In genomic region chr5:35043110-35043451, GRCm38 (mm10) we compare ENCODE assay signal across 8 mouse cellular contexts. TPM values are rescaled to one million over a fixed set of nuclear protein-coding genes. Genes with fewer than 3 reads are reported as not detected.
DNase-seq lines count a peak whose midpoint lies in the region; ATAC-seq and TF ChIP-seq lines count a peak whose summit lies in the region.

No protein-coding gene starts in this region.

- no peak overlapping the region for H3K27ac ChIP-seq in CH12.LX (ENCODE audit: insufficient read depth, low read depth)
- no peak overlapping the region for H3K27ac ChIP-seq in heart, embryonic 12.5 days (ENCODE audit: poor library complexity, severe bottlenecking)
- no peak overlapping the region for H3K27ac ChIP-seq in kidney, embryonic 16.5 days (ENCODE audit: low read length)
- no peak overlapping the region for H3K27ac ChIP-seq in limb, embryonic 14.5 days (replicated peaks; ENCODE audit: low read depth, low read length)
- no peak overlapping the region for H3K27ac ChIP-seq in midbrain, postnatal 0 days (ENCODE audit: low read depth, low read length)

- dilution Hi-C loops in CH12.LX (cut with MboI; ENCODE audit: extremely low pct_ligation_motif_present, extremely low pct_unique_long_range_greater_than_20kb, low sequenced_read_pairs), result no loop called here

- peaks cover 0 to 10% of the 10 kb centered on the region in 2 experiments; a peak in 2 of 4 replicates for H3K4me1 ChIP-seq in CH12.LX (ENCODE audit: control insufficient read depth in 1 of 2, insufficient read depth in 2 of 2)
- H3K4me1 ChIP-seq in heart, embryonic 12.5 days (replicated peaks), result 0 out of 2 replicates have a peak, but pooled peaks cover 6% of the 10 kb centered on the region
- H3K4me1 ChIP-seq in kidney, embryonic 16.5 days (ENCODE audit: insufficient read depth, low read length), result 0 out of 2 replicates have a peak, but pooled peaks cover 14% of the 10 kb centered on the region
- H3K4me1 ChIP-seq in limb, embryonic 14.5 days (ENCODE audit: control insufficient read depth, insufficient read depth, low read length), result no peaks in the 10 kb centered on the region
- no peaks in the 10 kb centered on the region for H3K4me1 ChIP-seq in midbrain, postnatal 0 days (ENCODE audit: insufficient read depth, low read length)

- TF ChIP-seq EP300 in CH12.LX (IDR thresholded peaks at IDR 0.05; ENCODE audit: low read length), result no peak

- WGBS in heart, embryonic 12.5 days, result 14% methylated on average over 1 of the region's 1 CpGs
- WGBS in kidney, embryonic 16.5 days, result 16% methylated on average over 1 of the region's 1 CpGs
- 10% methylated on average over 1 of the region's 1 CpGs for WGBS in limb, embryonic 14.5 days
- 24% methylated on average over 1 of the region's 1 CpGs for WGBS in midbrain, postnatal 0 days

- peak; percentile 65 for ATAC-seq in erythroblast, adult 5-6 weeks (replicated peaks; ENCODE audit: low FRiP score, poor library complexity, severe bottlenecking)
- 0 out of 2 replicates have a peak, but pooled peaks have one; percentile 44 for ATAC-seq in heart, embryonic 12.5 days (ENCODE audit: insufficient number of reproducible peaks, low FRiP score)
- ATAC-seq in kidney, embryonic 16.5 days (ENCODE audit: low FRiP score, low TSS enrichment), result peak; percentile 73
- ATAC-seq in limb, embryonic 14.5 days (ENCODE audit: low FRiP score, low read depth), result peak; percentile 83; the same call in 1 of the 2 replicates
- ATAC-seq in midbrain, postnatal 0 days (ENCODE audit: low FRiP score), result peak; percentile 79; the same call in 1 of the 2 replicates

- peak; percentile 83 for DNase-seq in CH12.LX (ENCODE audit: extremely low read depth)
- DNase-seq in brain, embryonic 14.5 days (ENCODE audit: low read depth), result peak; percentile 89
- DNase-seq in limb, embryonic 14.5 days (ENCODE audit: low spot score), result peak; percentile 92
- DNase-seq in midbrain, postnatal 0 days (ENCODE audit: low spot score), result peak; percentile 93
- peak; percentile 77 to 86 for DNase-seq in spleen, postnatal 4 days (ENCODE audit: low spot score in 2 of 2)

- no peak overlapping the region for H3K9ac ChIP-seq in CH12.LX (ENCODE audit: insufficient read depth, low read depth)
- H3K9ac ChIP-seq in heart, embryonic 12.5 days, result no peak overlapping the region
- no peak overlapping the region for H3K9ac ChIP-seq in kidney, embryonic 16.5 days (replicated peaks; ENCODE audit: low read length)
- no peak overlapping the region for H3K9ac ChIP-seq in limb, embryonic 14.5 days (ENCODE audit: low read depth, low read length, severe bottlenecking)
- no peak overlapping the region for H3K9ac ChIP-seq in midbrain, postnatal 0 days (replicated peaks; ENCODE audit: low read length, poor library complexity, severe bottlenecking)

- peaks cover 44% of the 10 kb centered on the region for H3K27me3 ChIP-seq in CH12.LX (replicated peaks)
- H3K27me3 ChIP-seq in heart, embryonic 12.5 days (replicated peaks), result peaks cover 9% of the 10 kb centered on the region; the same call in 1 of the 2 replicates
- H3K27me3 ChIP-seq in kidney, embryonic 16.5 days (ENCODE audit: insufficient read depth, low read length), result no peaks in the 10 kb centered on the region
- no peaks in the 10 kb centered on the region for H3K27me3 ChIP-seq in limb, embryonic 14.5 days (ENCODE audit: control insufficient read depth, insufficient read depth, low read length)
- no peaks in the 10 kb centered on the region for H3K27me3 ChIP-seq in midbrain, postnatal 0 days (ENCODE audit: insufficient read depth, low read length)

- peak; percentile 98 for TF ChIP-seq RAD21 in CH12.LX (IDR thresholded peaks at IDR 0.05; ENCODE audit: low read depth, low read length)

- no peak overlapping the region for H3K4me3 ChIP-seq in CH12.LX (replicated peaks in 1 of 3; ENCODE audit: low read depth in 2 of 3, low read length in 2 of 3, poor library complexity in 1 of 3)
- H3K4me3 ChIP-seq in heart, embryonic 12.5 days, result no peak overlapping the region
- no peak overlapping the region for H3K4me3 ChIP-seq in kidney, embryonic 16.5 days (ENCODE audit: low read length)
- H3K4me3 ChIP-seq in limb, embryonic 14.5 days (replicated peaks; ENCODE audit: low read length), result no peak overlapping the region
- H3K4me3 ChIP-seq in midbrain, postnatal 0 days (ENCODE audit: low read depth, low read length), result no peak overlapping the region

- in situ Hi-C loops in CH12.LX (cut with MboI; ENCODE audit: low pct_ligation_motif_present, low pct_unique_long_range_greater_than_20kb, low sequenced_read_pairs), result loop anchor here (25.0 kb wide), 2 partner anchors 381 to 506 kb away; partner anchors contain the start of genes Grk4, Nop14 and Sh3bp2

- no peaks in the 10 kb centered on the region for H3K79me2 ChIP-seq in CH12.LX (replicated peaks; ENCODE audit: control insufficient read depth, extremely low read depth, insufficient read depth, poor library complexity, severe bottlenecking)

- TF ChIP-seq POLR2A in CH12.LX (IDR thresholded peaks at IDR 0.05; ENCODE audit: low read depth, low read length), result no peak
- TF ChIP-seq POLR2A in brain, embryonic 14.5 days (IDR thresholded peaks at IDR 0.05; ENCODE audit: borderline replicate concordance, extremely low read depth, insufficient read depth, insufficient read length, poor library complexity, severe bottlenecking), result no peak
- no peak for TF ChIP-seq POLR2A in limb, embryonic 14.5 days (IDR thresholded peaks at IDR 0.05; ENCODE audit: borderline replicate concordance, extremely low read depth, insufficient read depth, insufficient read length)

- no peaks in the 10 kb centered on the region for H3K9me3 ChIP-seq in CH12.LX (replicated peaks; ENCODE audit: low read length)
- no peaks in the 10 kb centered on the region for H3K9me3 ChIP-seq in heart, embryonic 12.5 days (replicated peaks)
- no peaks in the 10 kb centered on the region for H3K9me3 ChIP-seq in kidney, embryonic 16.5 days (ENCODE audit: low read length)
- no peaks in the 10 kb centered on the region for H3K9me3 ChIP-seq in limb, embryonic 14.5 days (ENCODE audit: control insufficient read depth, low read length)
- no peaks in the 10 kb centered on the region for H3K9me3 ChIP-seq in midbrain, postnatal 0 days (ENCODE audit: low read length)

- no peak overlapping the region for H3K4me2 ChIP-seq in CH12.LX (ENCODE audit: insufficient read depth, low read depth, poor library complexity, severe bottlenecking)
- H3K4me2 ChIP-seq in heart, embryonic 12.5 days, result no peak overlapping the region
- H3K4me2 ChIP-seq in kidney, embryonic 16.5 days (replicated peaks; ENCODE audit: low read depth, low read length), result no peak overlapping the region
- H3K4me2 ChIP-seq in limb, embryonic 14.5 days (replicated peaks; ENCODE audit: low read depth, low read length, severe bottlenecking), result no peak overlapping the region
- H3K4me2 ChIP-seq in midbrain, postnatal 0 days (ENCODE audit: low read depth, low read length, poor library complexity, severe bottlenecking), result no peak overlapping the region

- TF ChIP-seq CTCF in CH12.LX (conservative IDR thresholded peaks at IDR 0.05 in 1 of 2, IDR thresholded peaks at IDR 0.05 in 1 of 2; ENCODE audit: low read depth in 2 of 2, low read length in 2 of 2), result peak; percentile 71 to 98
- peak; percentile 85 for TF ChIP-seq CTCF in brain, embryonic 14.5 days (IDR thresholded peaks at IDR 0.05; ENCODE audit: borderline replicate concordance, extremely low read depth, insufficient read depth, insufficient read length)
- peak; percentile 97 for TF ChIP-seq CTCF in midbrain, postnatal 0 days (IDR thresholded peaks at IDR 0.05)

- H3K36me3 ChIP-seq in CH12.LX (replicated peaks in 1 of 2; ENCODE audit: control insufficient read depth in 1 of 2, insufficient read depth in 1 of 2, low read length in 1 of 2), result no peaks in the 10 kb centered on the region
- no peaks in the 10 kb centered on the region for H3K36me3 ChIP-seq in heart, embryonic 12.5 days
- no peaks in the 10 kb centered on the region for H3K36me3 ChIP-seq in kidney, embryonic 16.5 days (ENCODE audit: insufficient read depth, low read length)
- no peaks in the 10 kb centered on the region for H3K36me3 ChIP-seq in limb, embryonic 14.5 days (ENCODE audit: control insufficient read depth, insufficient read depth, low read length)
- H3K36me3 ChIP-seq in midbrain, postnatal 0 days (ENCODE audit: insufficient read depth, low read length), result no peaks in the 10 kb centered on the region

TF ChIP-seq in CH12.LX, 34 proteins besides CTCF, POLR2A, EP300 and RAD21 (continues in another document):
- peak; percentile 94 for TF ChIP-seq SMC3 (IDR thresholded peaks at IDR 0.05; ENCODE audit: low read depth, low read length)
- no peak for TF ChIP-seq PAX5 (IDR thresholded peaks at IDR 0.05; ENCODE audit: low read length)

RNA-seq across cellular contexts. Expression of gene Hgfac, which starts 1.8 kb away (rescaled TPM):
- total RNA-seq in CH12.LX (2012; rRNA removed) (0.21 TPM in 1 of 2 replicates, not detected in the other), CH12.LX (2014; rRNA removed) (not detected in 2 replicates)
- not detected in 2 replicates for polyA plus RNA-seq in CH12.LX (2012; ENCODE audit: insufficient read length, low read depth)
- 2.8 and 3.5 TPM in 2 replicates for polyA plus RNA-seq in brain, embryonic 14.5 days (2012; rRNA removed)
- not detected in 2 replicates for total RNA-seq in erythroblast, adult 5-6 weeks (2015; ENCODE audit: low replicate concordance)
- total RNA-seq in erythroblast, adult 5-6 weeks (2017; ENCODE audit: low replicate concordance), result not detected in 2 replicates
- 0.42 and 1.5 TPM in 2 replicates for polyA plus RNA-seq in heart, embryonic 12.5 days (2016; fragmentation: Nextera tagmentation; extraction: Ambion mirVana)
- polyA plus RNA-seq in kidney, embryonic 16.5 days (2015; fragmentation: Nextera tagmentation; extraction: Ambion mirVana), result 2.6 and 4.8 TPM in 2 replicates
- 2.8 and 4.0 TPM in 2 replicates for polyA plus RNA-seq in limb, embryonic 14.5 days (2012; rRNA removed)
- 0.28 and 0.43 TPM in 2 replicates for polyA plus RNA-seq in limb, embryonic 14.5 days (2014; fragmentation: Nextera tagmentation; extraction: Ambion mirVana)
- total RNA-seq in midbrain, postnatal 0 days (2014; rRNA removed), result 0.11 and 0.71 TPM in 2 replicates
- polyA plus RNA-seq in midbrain, postnatal 0 days (2015; fragmentation: Nextera tagmentation; extraction: Ambion mirVana), result 0.23 TPM in 1 of 2 replicates, not detected in the other

RNA-seq across cellular contexts. Expression of gene Dok7, which starts 13.5 kb away (rescaled TPM):
- total RNA-seq in CH12.LX (2012; rRNA removed) (0.04 TPM in 1 of 2 replicates, not detected in the other), CH12.LX (2014; rRNA removed) (not detected in 2 replicates)
- polyA plus RNA-seq in CH12.LX (2012; ENCODE audit: insufficient read length, low read depth), result not detected in 2 replicates
- 9.2 and 10.2 TPM in 2 replicates for polyA plus RNA-seq in brain, embryonic 14.5 days (2012; rRNA removed)
- total RNA-seq in erythroblast, adult 5-6 weeks (2015; ENCODE audit: low replicate concordance), result not detected in 2 replicates
- total RNA-seq in erythroblast, adult 5-6 weeks (2017; ENCODE audit: low replicate concordance), result not detected in 2 replicates
- 7.0 and 7.6 TPM in 2 replicates for polyA plus RNA-seq in heart, embryonic 12.5 days (2016; fragmentation: Nextera tagmentation; extraction: Ambion mirVana)
- 1.0 and 1.3 TPM in 2 replicates for polyA plus RNA-seq in kidney, embryonic 16.5 days (2015; fragmentation: Nextera tagmentation; extraction: Ambion mirVana)
- 11.0 and 13.0 TPM in 2 replicates for polyA plus RNA-seq in limb, embryonic 14.5 days (2012; rRNA removed)
- polyA plus RNA-seq in limb, embryonic 14.5 days (2014; fragmentation: Nextera tagmentation; extraction: Ambion mirVana), result 4.7 and 5.0 TPM in 2 replicates
- total RNA-seq in midbrain, postnatal 0 days (2014; rRNA removed), result 22.1 and 25.1 TPM in 2 replicates
- polyA plus RNA-seq in midbrain, postnatal 0 days (2015; fragmentation: Nextera tagmentation; extraction: Ambion mirVana), result 10.8 and 11.1 TPM in 2 replicates
